Mouse (Mus musculus) stomach, postnatal 0 days (tissue): ENCODE data around the gene Dnah5.

ENCODE experiments used
- CTCF ChIP-seq: IDR thresholded peaks from 2 replicates; pipeline ENCODE4 v1.5.1; 2016; ENCODE audit warnings: antibody characterized with exemption, low read depth, mild to moderate bottlenecking, moderate library complexity
- EP300 ChIP-seq: optimal IDR thresholded peaks from 2 replicates; pipeline ENCODE3; 2016; ENCODE audit warnings: antibody characterized with exemption

GRCm38 (mm10) chr15:28213057-28213456, 9.5 kb downstream of the Dnah5 start:
- no peak for TF ChIP-seq CTCF
- TF ChIP-seq EP300, result no peak
